Mouse (Mus musculus): ENCODE data around the gene Hoxc10.

DNA sequence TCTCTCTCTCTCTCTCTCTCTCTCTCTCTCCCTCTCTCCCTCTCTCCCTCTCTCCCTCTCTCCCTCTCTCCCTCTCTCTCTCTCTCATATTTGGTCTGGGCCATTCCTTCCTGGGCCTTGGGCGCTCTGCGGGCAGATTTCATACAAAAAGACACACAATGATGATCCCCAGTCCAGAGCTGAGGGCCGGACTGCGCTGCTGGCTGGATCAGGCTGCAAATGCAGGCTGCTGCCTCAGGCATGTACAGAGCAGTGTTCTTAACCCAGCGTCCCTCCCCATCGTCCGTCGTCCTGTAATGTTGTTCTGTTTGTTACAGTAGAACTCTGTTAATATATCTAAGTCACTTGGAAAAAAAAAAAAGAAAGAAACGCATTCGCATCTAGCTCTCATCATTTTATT lies 17.9 kb downstream of the Hoxc10 start:
- TF ChIP-seq CTCF (IDR thresholded peaks at IDR 0.05; ENCODE audit: low read depth) (no peak), EP300 (optimal IDR thresholded peaks at IDR 0.05) (no peak)

Measured in stomach, postnatal 0 days (tissue).